Comparison of ENCODE assay signal across 10 mouse cellular contexts in genomic region chr11:50669542-50670362, GRCm38 (mm10).
DNase-seq lines count a peak whose midpoint lies in the region; ATAC-seq lines count a peak whose summit lies in the region.
"Had no signal": no experiment of that assay in that cellular context is flagged by ENCODE, and none has a peak within 500 bp of the region (broad histone marks: within the 10 kb centered on the region; RNA-seq: fewer than 3 reads in every experiment).

No protein-coding gene starts in this region.

- no peaks in the 10 kb centered on the region for H3K36me3 ChIP-seq in hindbrain, embryonic 16.5 days (ENCODE audit: control insufficient read depth, insufficient read depth, low read length)
- no peaks in the 10 kb centered on the region for H3K36me3 ChIP-seq in hindbrain, embryonic 11.5 days (ENCODE audit: control insufficient read depth, insufficient read depth, low read length)
- H3K36me3 ChIP-seq: embryonic facial prominence, embryonic 15.5 days; liver, embryonic 15.5 days had no signal

- no peak overlapping the region for H3K27ac ChIP-seq in hindbrain, embryonic 16.5 days (ENCODE audit: low read depth, low read length)
- H3K27ac ChIP-seq in hindbrain, embryonic 11.5 days (ENCODE audit: low read depth, low read length) = no peak overlapping the region
- H3K27ac ChIP-seq: embryonic facial prominence, embryonic 15.5 days; liver, embryonic 15.5 days had no signal

- H3K4me3 ChIP-seq in hindbrain, embryonic 16.5 days (ENCODE audit: low read length) = no peak overlapping the region
- H3K4me3 ChIP-seq in hindbrain, embryonic 11.5 days (ENCODE audit: low read depth, low read length) = no peak overlapping the region
- H3K4me3 ChIP-seq: embryonic facial prominence, embryonic 15.5 days; liver, embryonic 15.5 days had no signal

- H3K27me3 ChIP-seq in hindbrain, embryonic 16.5 days (replicated peaks; ENCODE audit: control insufficient read depth, insufficient read depth, low read length) = no peaks in the 10 kb centered on the region
- no peaks in the 10 kb centered on the region for H3K27me3 ChIP-seq in hindbrain, embryonic 11.5 days (ENCODE audit: control insufficient read depth, insufficient read depth, low read length)
- H3K27me3 ChIP-seq: embryonic facial prominence, embryonic 15.5 days; liver, embryonic 15.5 days had no signal

- ATAC-seq in hindbrain, embryonic 16.5 days = peak; percentile 74
- no peak for ATAC-seq in hindbrain, embryonic 11.5 days (ENCODE audit: low FRiP score)

- no peak overlapping the region for H3K9ac ChIP-seq in hindbrain, embryonic 16.5 days (ENCODE audit: low read depth, low read length)
- no peak overlapping the region for H3K9ac ChIP-seq in hindbrain, embryonic 11.5 days (ENCODE audit: low read depth, low read length)
- H3K9ac ChIP-seq: embryonic facial prominence, embryonic 15.5 days; liver, embryonic 15.5 days had no signal

- DNase-seq in hindbrain, embryonic 11.5 days (ENCODE audit: low spot score) = no peak
- DNase-seq in adrenal gland, postnatal 25 days = peak; percentile 89
- peak; percentile 83 for DNase-seq in gastrocnemius, postnatal 10 days
- DNase-seq in kidney, postnatal 14 days = peak; percentile 34
- DNase-seq in ovary, adult 18-20 months (ENCODE audit: low spot score) = peak; percentile 93
- DNase-seq in natural killer cell, adult 2 months (ENCODE audit: low spot score in 2 of 2) = no peak
- no peak for DNase-seq in liver

- H3K9me3 ChIP-seq in hindbrain, embryonic 16.5 days (ENCODE audit: control insufficient read depth, low read length) = no peaks in the 10 kb centered on the region
- no peaks in the 10 kb centered on the region for H3K9me3 ChIP-seq in hindbrain, embryonic 11.5 days (ENCODE audit: control insufficient read depth, low read length)
- H3K9me3 ChIP-seq: embryonic facial prominence, embryonic 15.5 days; liver, embryonic 15.5 days had no signal

- WGBS in hindbrain, embryonic 16.5 days = 74% methylated on average over 9 of the region's 9 CpGs
- WGBS in hindbrain, embryonic 11.5 days = 80% methylated on average over 9 of the region's 9 CpGs

- H3K4me1 ChIP-seq in hindbrain, embryonic 16.5 days (ENCODE audit: control insufficient read depth, insufficient read depth, low read depth, low read length) = peaks cover 18% of the 10 kb centered on the region
- H3K4me1 ChIP-seq in hindbrain, embryonic 11.5 days (replicated peaks; ENCODE audit: control insufficient read depth, insufficient read depth, low read length) = no peaks in the 10 kb centered on the region
- H3K4me1 ChIP-seq: liver, embryonic 15.5 days had no signal

- no peak overlapping the region for H3K4me2 ChIP-seq in hindbrain, embryonic 16.5 days (ENCODE audit: low read length)
- H3K4me2 ChIP-seq in hindbrain, embryonic 11.5 days (replicated peaks; ENCODE audit: low read depth, low read length) = no peak overlapping the region
- H3K4me2 ChIP-seq: embryonic facial prominence, embryonic 15.5 days; liver, embryonic 15.5 days had no signal

Comparison
In these comparisons a context has a peak if more than half of its experiments do, and no peak if none do; other contexts are left out.
1. DNase-seq: peak in adrenal gland, postnatal 25 days (single experiment), gastrocnemius, postnatal 10 days (single experiment), kidney, postnatal 14 days (single experiment) and ovary, adult 18-20 months (single experiment); none in hindbrain, embryonic 11.5 days (single experiment), natural killer cell, adult 2 months (0 of 2) and liver (single experiment).